Mouse (Mus musculus): ENCODE data around the gene Morc4. TPM values are rescaled to one million over a fixed set of nuclear protein-coding genes. Genes with fewer than 3 reads are reported as not detected.
A peak's percentile ranks its signal among the peaks of the same experiment; 100 is the strongest.

Gene Morc4
- polyA plus RNA-seq, 1 experiment from 2014 or later, result 10.4 TPM

GRCm38 (mm10) chrX:139841091-139841490 lies 30.4 kb downstream of the Morc4 start:
- H3K9ac ChIP-seq (ENCODE audit: low read depth, low read length), result no peak overlapping the region
- ATAC-seq, result no peak
- no peak overlapping the region for H3K4me3 ChIP-seq (ENCODE audit: low read length)
- no peaks in the 10 kb centered on the region for H3K36me3 ChIP-seq (ENCODE audit: control insufficient read depth, insufficient read depth, low read length)
- 76% methylated on average over 6 of the region's 6 CpGs for WGBS
- no peak overlapping the region for H3K4me2 ChIP-seq (ENCODE audit: low read depth, low read length)
- no peaks in the 10 kb centered on the region for H3K4me1 ChIP-seq (ENCODE audit: control insufficient read depth, insufficient read depth, low read length)
- no peaks in the 10 kb centered on the region for H3K27me3 ChIP-seq (replicated peaks; ENCODE audit: control insufficient read depth, insufficient read depth, low read length)
- no peaks in the 10 kb centered on the region for H3K9me3 ChIP-seq (ENCODE audit: control insufficient read depth, low read length)
- H3K27ac ChIP-seq (ENCODE audit: low read length), result no peak overlapping the region

GRCm38 (mm10) chrX:139839057-139839456 lies 32.4 kb downstream of the Morc4 start:
- Histone ChIP-seq H3K4me2 (ENCODE audit: low read depth, low read length) (no peak overlapping the region), H3K4me3 (ENCODE audit: low read length) (no peak overlapping the region), H3K9me3 (ENCODE audit: control insufficient read depth, low read length) (no peaks in the 10 kb centered on the region), H3K9ac (ENCODE audit: low read depth, low read length) (no peak overlapping the region), H3K27ac (ENCODE audit: low read length) (no peak overlapping the region), H3K36me3 (ENCODE audit: control insufficient read depth, insufficient read depth, low read length) (no peaks in the 10 kb centered on the region), H3K27me3 (replicated peaks; ENCODE audit: control insufficient read depth, insufficient read depth, low read length) (no peaks in the 10 kb centered on the region), H3K4me1 (ENCODE audit: control insufficient read depth, insufficient read depth, low read length) (no peaks in the 10 kb centered on the region)
- 36% methylated on average over 3 of the region's 3 CpGs for WGBS
- ATAC-seq, result no peak

GRCm38 (mm10) chrX:139832464-139832863 lies 39.0 kb downstream of the Morc4 start:
- Histone ChIP-seq H3K9ac (ENCODE audit: low read depth, low read length) (no peak overlapping the region), H3K4me1 (ENCODE audit: control insufficient read depth, insufficient read depth, low read length) (no peaks in the 10 kb centered on the region), H3K27ac (ENCODE audit: low read length) (no peak overlapping the region), H3K4me2 (ENCODE audit: low read depth, low read length) (no peak overlapping the region), H3K36me3 (ENCODE audit: control insufficient read depth, insufficient read depth, low read length) (no peaks in the 10 kb centered on the region), H3K27me3 (replicated peaks; ENCODE audit: control insufficient read depth, insufficient read depth, low read length) (peaks cover 2% of the 10 kb centered on the region; the same call in 1 of the 2 replicates), H3K4me3 (ENCODE audit: low read length) (no peak overlapping the region), H3K9me3 (ENCODE audit: control insufficient read depth, low read length) (no peaks in the 10 kb centered on the region)
- 17% methylated on average over 5 of the region's 5 CpGs for WGBS
- no peak for ATAC-seq

GRCm38 (mm10) chrX:139828363-139829092 lies 42.9 kb downstream of the Morc4 start:
- no peak overlapping the region for H3K9ac ChIP-seq (ENCODE audit: low read depth, low read length)
- no peak for ATAC-seq
- H3K4me3 ChIP-seq (ENCODE audit: low read length), result no peak overlapping the region
- no peaks in the 10 kb centered on the region for H3K4me1 ChIP-seq (ENCODE audit: control insufficient read depth, insufficient read depth, low read length)
- H3K27ac ChIP-seq (ENCODE audit: low read length), result no peak overlapping the region
- H3K27me3 ChIP-seq (replicated peaks; ENCODE audit: control insufficient read depth, insufficient read depth, low read length), result peaks cover 5% of the 10 kb centered on the region; the same call in 1 of the 2 replicates
- WGBS, result 88% methylated on average over 6 of the region's 6 CpGs
- H3K9me3 ChIP-seq (ENCODE audit: control insufficient read depth, low read length), result no peaks in the 10 kb centered on the region
- no peak overlapping the region for H3K4me2 ChIP-seq (ENCODE audit: low read depth, low read length)
- H3K36me3 ChIP-seq (ENCODE audit: control insufficient read depth, insufficient read depth, low read length), result no peaks in the 10 kb centered on the region

GRCm38 (mm10) chrX:139826926-139827325 lies 44.6 kb downstream of the Morc4 start:
- no peak for ATAC-seq
- peaks cover 9% of the 10 kb centered on the region; the same call in 1 of the 2 replicates for H3K27me3 ChIP-seq (replicated peaks; ENCODE audit: control insufficient read depth, insufficient read depth, low read length)
- 85% methylated on average over 4 of the region's 4 CpGs for WGBS
- no peaks in the 10 kb centered on the region for H3K4me1 ChIP-seq (ENCODE audit: control insufficient read depth, insufficient read depth, low read length)
- no peaks in the 10 kb centered on the region for H3K9me3 ChIP-seq (ENCODE audit: control insufficient read depth, low read length)
- H3K9ac ChIP-seq (ENCODE audit: low read depth, low read length), result no peak overlapping the region
- no peak overlapping the region for H3K4me3 ChIP-seq (ENCODE audit: low read length)
- no peak overlapping the region for H3K4me2 ChIP-seq (ENCODE audit: low read depth, low read length)
- H3K27ac ChIP-seq (ENCODE audit: low read length), result no peak overlapping the region
- no peaks in the 10 kb centered on the region for H3K36me3 ChIP-seq (ENCODE audit: control insufficient read depth, insufficient read depth, low read length)

- H3K9me3 ChIP-seq (ENCODE audit: control insufficient read depth, low read length), result no peaks in the 10 kb centered on the region
- no peaks in the 10 kb centered on the region for H3K4me1 ChIP-seq (ENCODE audit: control insufficient read depth, insufficient read depth, low read length)
- no peak overlapping the region for H3K9ac ChIP-seq (ENCODE audit: low read depth, low read length)
- no peak for ATAC-seq
- no peak overlapping the region for H3K4me3 ChIP-seq (ENCODE audit: low read length)
- H3K27ac ChIP-seq (ENCODE audit: low read length), result no peak overlapping the region
- H3K4me2 ChIP-seq (ENCODE audit: low read depth, low read length), result no peak overlapping the region
- peaks cover 9% of the 10 kb centered on the region; the same call in 1 of the 2 replicates for H3K27me3 ChIP-seq (replicated peaks; ENCODE audit: control insufficient read depth, insufficient read depth, low read length)
- H3K36me3 ChIP-seq (ENCODE audit: control insufficient read depth, insufficient read depth, low read length), result no peaks in the 10 kb centered on the region
- 81% methylated on average over 1 of the region's 1 CpGs for WGBS
Measured at GRCm38 (mm10) chrX:139825402-139825801, 46.1 kb downstream of the Morc4 start.

- Histone ChIP-seq H3K4me1 (ENCODE audit: control insufficient read depth, insufficient read depth, low read length) (no peaks in the 10 kb centered on the region), H3K27me3 (replicated peaks; ENCODE audit: control insufficient read depth, insufficient read depth, low read length) (no peaks in the 10 kb centered on the region), H3K27ac (ENCODE audit: low read length) (no peak overlapping the region), H3K9me3 (ENCODE audit: control insufficient read depth, low read length) (no peaks in the 10 kb centered on the region), H3K4me2 (ENCODE audit: low read depth, low read length) (no peak overlapping the region), H3K9ac (ENCODE audit: low read depth, low read length) (no peak overlapping the region), H3K36me3 (ENCODE audit: control insufficient read depth, insufficient read depth, low read length) (no peaks in the 10 kb centered on the region), H3K4me3 (ENCODE audit: low read length) (no peak overlapping the region)
- ATAC-seq, result no peak
- 67% methylated on average over 5 of the region's 5 CpGs for WGBS
Measured at GRCm38 (mm10) chrX:139815201-139815600, 56.3 kb downstream of the Morc4 start.

- Histone ChIP-seq H3K36me3 (ENCODE audit: control insufficient read depth, insufficient read depth, low read length) (no peaks in the 10 kb centered on the region), H3K4me2 (ENCODE audit: low read depth, low read length) (peak overlapping the region; percentile 16), H3K27ac (ENCODE audit: low read length) (peak overlapping the region; percentile 70), H3K9me3 (ENCODE audit: control insufficient read depth, low read length) (no peaks in the 10 kb centered on the region), H3K4me1 (ENCODE audit: control insufficient read depth, insufficient read depth, low read length) (no peaks in the 10 kb centered on the region), H3K4me3 (ENCODE audit: low read length) (no peak overlapping the region), H3K27me3 (replicated peaks; ENCODE audit: control insufficient read depth, insufficient read depth, low read length) (no peaks in the 10 kb centered on the region), H3K9ac (ENCODE audit: low read depth, low read length) (no peak overlapping the region)
- ATAC-seq, result peak; percentile 79
- 63% methylated on average over 8 of the region's 8 CpGs for WGBS
Measured at GRCm38 (mm10) chrX:139814018-139814635, 57.4 kb downstream of the Morc4 start.

GRCm38 (mm10) chrX:139813299-139814002 lies 58.0 kb downstream of the Morc4 start:
- WGBS, result 67% methylated on average over 9 of the region's 9 CpGs
- Histone ChIP-seq H3K36me3 (ENCODE audit: control insufficient read depth, insufficient read depth, low read length) (no peaks in the 10 kb centered on the region), H3K27me3 (replicated peaks; ENCODE audit: control insufficient read depth, insufficient read depth, low read length) (no peaks in the 10 kb centered on the region), H3K9ac (ENCODE audit: low read depth, low read length) (peak overlapping the region; percentile 29; the same call in 1 of the 2 replicates), H3K27ac (ENCODE audit: low read length) (peak overlapping the region; percentile 70), H3K4me1 (ENCODE audit: control insufficient read depth, insufficient read depth, low read length) (no peaks in the 10 kb centered on the region), H3K9me3 (ENCODE audit: control insufficient read depth, low read length) (no peaks in the 10 kb centered on the region), H3K4me2 (ENCODE audit: low read depth, low read length) (peak overlapping the region; percentile 16), H3K4me3 (ENCODE audit: low read length) (no peak overlapping the region)
- ATAC-seq, result no peak

All from intestine, embryonic 16.5 days (tissue).